9 mouse cellular contexts compared by ENCODE assay signal in the genomic region with DNA sequence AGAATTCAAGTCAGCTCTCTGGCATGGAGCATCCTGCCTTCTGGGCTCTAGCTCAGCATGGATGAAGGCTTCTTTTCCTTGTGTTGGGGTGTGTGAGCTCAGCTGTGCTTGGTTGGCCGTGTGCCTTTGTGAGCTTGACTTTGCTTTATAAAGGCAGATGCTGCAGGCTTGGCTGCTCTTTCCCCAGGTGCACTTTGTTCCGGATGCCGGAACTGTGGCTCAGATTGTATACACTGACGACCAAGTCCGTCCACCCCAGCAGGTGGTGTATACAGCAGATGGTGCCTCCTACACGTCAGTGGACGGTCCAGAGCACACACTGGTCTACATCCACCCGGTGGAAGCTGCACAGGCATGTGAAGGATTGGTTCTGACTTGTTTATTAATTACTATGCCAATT. TPM values are rescaled to one million over a fixed set of nuclear protein-coding genes. Genes with fewer than 3 reads are reported as not detected.
DNase-seq lines count a peak whose midpoint lies in the region; ATAC-seq and TF ChIP-seq lines count a peak whose summit lies in the region.
"Had no signal": no experiment of that assay in that cellular context is flagged by ENCODE, and none has a peak within 500 bp of the region (broad histone marks: within the 10 kb centered on the region; RNA-seq: fewer than 3 reads in every experiment).

No protein-coding gene starts in this region.

- H3K4me2 ChIP-seq in forebrain, postnatal 0 days (ENCODE audit: low read depth): no peak overlapping the region
- H3K4me2 ChIP-seq in intestine, postnatal 0 days (replicated peaks; ENCODE audit: low read depth): no peak overlapping the region

- no peak for TF ChIP-seq CTCF in forebrain, postnatal 0 days (IDR thresholded peaks at IDR 0.05; ENCODE audit: low read depth)
- TF ChIP-seq CTCF in intestine, postnatal 0 days (IDR thresholded peaks at IDR 0.05; ENCODE audit: low read depth): no peak

- ATAC-seq in forebrain, postnatal 0 days: peak; percentile 56
- ATAC-seq in intestine, postnatal 0 days: 0 out of 2 replicates have a peak, but pooled peaks have one; percentile 10

- H3K36me3 ChIP-seq in forebrain, postnatal 0 days (ENCODE audit: insufficient read depth): no peaks in the 10 kb centered on the region; the same call in 1 of the 2 replicates
- H3K36me3 ChIP-seq in forebrain, embryonic 10.5 days (replicated peaks): peaks cover 11% of the 10 kb centered on the region; the same call in 1 of the 2 replicates
- H3K36me3 ChIP-seq in intestine, postnatal 0 days (ENCODE audit: control insufficient read depth, insufficient read depth): no peaks in the 10 kb centered on the region

- H3K4me1 ChIP-seq in forebrain, postnatal 0 days (ENCODE audit: insufficient read depth): no peaks in the 10 kb centered on the region
- H3K4me1 ChIP-seq in forebrain, embryonic 10.5 days: peaks cover 21% of the 10 kb centered on the region
- 0 out of 2 replicates have a peak, but pooled peaks cover 3% of the 10 kb centered on the region for H3K4me1 ChIP-seq in intestine, postnatal 0 days (replicated peaks; ENCODE audit: control insufficient read depth, insufficient read depth, low read length)

- no peak overlapping the region for H3K27ac ChIP-seq in forebrain, postnatal 0 days (ENCODE audit: low read depth, low read length)
- H3K27ac ChIP-seq in forebrain, embryonic 10.5 days: no peak overlapping the region
- H3K27ac ChIP-seq in intestine, postnatal 0 days (ENCODE audit: low read depth, low read length): no peak overlapping the region

- H3K9me3 ChIP-seq in forebrain, postnatal 0 days (ENCODE audit: low read length): no peaks in the 10 kb centered on the region
- no peaks in the 10 kb centered on the region for H3K9me3 ChIP-seq in forebrain, embryonic 10.5 days
- H3K9me3 ChIP-seq in intestine, postnatal 0 days (ENCODE audit: control insufficient read depth): no peaks in the 10 kb centered on the region

- no peaks in the 10 kb centered on the region for H3K27me3 ChIP-seq in forebrain, postnatal 0 days (ENCODE audit: insufficient read depth, low read length)
- no peaks in the 10 kb centered on the region for H3K27me3 ChIP-seq in forebrain, embryonic 10.5 days (ENCODE audit: poor library complexity, severe bottlenecking)
- no peaks in the 10 kb centered on the region for H3K27me3 ChIP-seq in intestine, postnatal 0 days (replicated peaks; ENCODE audit: control insufficient read depth, insufficient read depth, low read length)

- H3K9ac ChIP-seq in forebrain, postnatal 0 days: no peak overlapping the region
- H3K9ac ChIP-seq in intestine, postnatal 0 days (ENCODE audit: low read depth, low read length): no peak overlapping the region

- peak; percentile 29 for DNase-seq in forebrain, postnatal 0 days
- DNase-seq in forebrain, embryonic 10.5 days (ENCODE audit: extremely low spot score, low spot score): no peak
- peak; percentile 17 for DNase-seq in right cerebral cortex, adult 18-20 months
- DNase-seq in right cerebral cortex, postnatal 25 days: no peak
- peak; percentile 1 for DNase-seq in retina, postnatal 7 days (ENCODE audit: low read depth, low spot score)
- no peak for DNase-seq in thymus, adult 18-20 months
- no peak for DNase-seq in spleen, adult 18-20 months
- DNase-seq: lung, postnatal 10 days had no signal

- no peak overlapping the region for H3K4me3 ChIP-seq in forebrain, postnatal 0 days (ENCODE audit: low read depth, low read length)
- H3K4me3 ChIP-seq in forebrain, embryonic 10.5 days: no peak overlapping the region
- no peak overlapping the region for H3K4me3 ChIP-seq in intestine, postnatal 0 days (ENCODE audit: low read depth, low read length)

- WGBS in forebrain, postnatal 0 days: 39% methylated on average over 8 of the region's 8 CpGs
- WGBS in forebrain, embryonic 10.5 days: 82% methylated on average over 8 of the region's 8 CpGs
- WGBS in intestine, postnatal 0 days: 64% methylated on average over 8 of the region's 8 CpGs

RNA-seq across cellular contexts. Expression of gene Prdm10, which starts 35.6 kb away (rescaled TPM):
- total RNA-seq in forebrain, postnatal 0 days (2014; rRNA removed): 13.2 and 16.0 TPM in 2 replicates
- polyA plus RNA-seq in forebrain, postnatal 0 days (2015; fragmentation: Nextera tagmentation; extraction: Ambion mirVana): 3.4 and 5.1 TPM in 2 replicates
- 8.2 and 8.9 TPM in 2 replicates for polyA plus RNA-seq in forebrain, embryonic 10.5 days (2016; fragmentation: Nextera tagmentation; extraction: Ambion mirVana)
- 1.0 and 1.2 TPM in 2 replicates for polyA plus RNA-seq in intestine, postnatal 0 days (2015; fragmentation: Nextera tagmentation; extraction: Ambion mirVana)

Comparison
In these comparisons a context has a peak if more than half of its experiments do, and no peak if none do; other contexts are left out.
1. DNase-seq: peak in forebrain, postnatal 0 days (single experiment), right cerebral cortex, adult 18-20 months (single experiment) and retina, postnatal 7 days (single experiment); none in forebrain, embryonic 10.5 days (single experiment), right cerebral cortex, postnatal 25 days (single experiment), thymus, adult 18-20 months (0 of 2) and spleen, adult 18-20 months (0 of 2).